Mouse (Mus musculus): Measurements from ENCODE around the gene Proca1.

The Proca1 gene

DNA sequence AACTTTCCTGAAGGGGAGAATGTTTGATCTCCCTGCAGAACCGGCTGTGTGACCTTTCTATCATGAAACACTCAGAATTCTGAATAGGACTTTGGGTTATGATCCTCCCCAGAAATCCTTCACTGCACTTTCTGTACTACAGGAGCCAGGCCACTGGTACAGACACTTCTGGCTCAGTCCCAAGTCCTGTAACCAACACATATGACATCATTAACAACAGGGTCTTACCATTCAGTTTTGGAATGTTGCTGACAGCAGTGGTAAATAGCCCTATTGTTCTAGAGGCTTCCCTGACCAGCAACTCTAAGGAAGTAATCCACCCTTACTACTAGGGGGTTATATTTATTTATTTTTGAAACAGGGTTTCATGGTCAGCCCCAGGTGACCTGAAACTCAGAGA is at the start of gene Proca1:
TSS of gene Proca1 (plus strand) at position 280 of the 400 bp plus-strand sequence.
- WGBS, result 64% methylated on average over 1 of the region's 1 CpGs

DNA sequence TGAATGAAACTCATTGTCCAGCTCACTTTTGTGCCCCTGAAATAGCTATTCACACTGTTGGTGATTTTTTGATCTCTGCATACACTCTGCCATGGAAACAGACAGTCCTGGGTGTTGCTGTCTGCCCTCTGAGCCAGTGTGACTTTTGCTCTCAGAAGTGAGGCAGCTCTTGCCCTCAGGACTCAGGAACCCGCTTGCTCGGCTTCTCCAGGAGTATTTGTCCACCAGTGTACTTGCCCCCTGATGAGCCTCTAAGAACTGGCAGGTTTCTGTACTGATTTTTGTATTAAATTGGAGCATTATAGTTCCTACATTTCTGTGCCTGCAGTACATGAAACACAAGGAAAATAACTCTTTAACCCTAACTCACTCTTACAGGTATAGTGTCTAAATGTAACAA is 49.7 kb upstream of the Proca1 start:
- WGBS, result 79% methylated on average over 2 of the region's 2 CpGs

- WGBS, result 80% methylated on average over 5 of the region's 5 CpGs
Observed at GRCm38 (mm10) chr11:78146168-78146567, 47.0 kb upstream of the Proca1 start.

- 80% methylated on average over 6 of the region's 6 CpGs for WGBS
Observed at GRCm38 (mm10) chr11:78146707-78147543, 46.3 kb upstream of the Proca1 start.

GRCm38 (mm10) chr11:78151161-78151560 is 42.0 kb upstream of the Proca1 start:
- whole genome bisulfite sequencing, result 34% methylated on average over 1 of the region's 1 CpGs

DNA sequence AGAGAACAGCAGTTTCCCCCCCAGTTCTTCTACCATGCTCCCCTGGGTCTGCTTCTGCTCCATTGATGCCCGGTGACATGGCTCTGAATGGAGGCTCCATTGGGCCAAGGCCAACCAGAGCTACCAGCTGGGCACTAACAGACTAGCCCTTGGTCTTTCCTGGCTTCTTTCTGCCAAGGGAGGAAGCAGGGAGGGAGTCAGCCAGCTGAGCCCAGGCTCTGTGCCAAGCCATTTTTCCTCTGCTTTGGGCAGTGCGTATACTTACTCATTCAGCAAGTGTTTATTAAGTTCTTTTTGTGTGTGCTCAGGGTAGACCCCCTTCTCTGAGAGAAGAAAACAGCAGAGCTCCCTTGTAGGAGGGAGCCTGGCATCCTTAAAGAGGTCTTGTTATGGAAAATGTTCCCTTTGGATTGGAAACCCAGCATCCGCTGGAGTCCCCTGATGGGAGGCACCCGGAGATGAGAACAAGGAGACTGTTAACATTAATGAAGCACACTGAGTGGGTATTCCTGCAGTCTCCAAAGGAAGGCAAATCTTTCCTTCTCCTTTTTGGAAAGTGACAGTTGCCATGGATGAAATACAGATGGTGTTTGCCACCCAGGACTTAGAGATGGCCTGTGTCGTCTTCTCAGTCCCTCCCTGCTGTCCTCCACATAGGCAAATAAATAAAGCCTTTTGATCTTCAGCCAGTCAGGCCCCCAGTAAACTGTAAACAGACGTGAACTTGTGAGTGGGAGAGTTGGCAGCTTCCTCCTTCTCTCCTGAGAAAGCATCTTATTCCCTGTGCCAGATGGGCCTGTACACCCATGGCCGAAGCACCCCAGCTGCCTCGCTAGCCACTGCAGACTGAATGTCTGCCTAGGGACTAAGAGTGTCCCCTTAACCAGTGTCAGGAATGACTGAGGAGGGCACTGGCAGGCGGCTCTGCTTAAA is 40.6 kb upstream of the Proca1 start:
- 24% methylated on average over 9 of the region's 9 CpGs for WGBS

DNA sequence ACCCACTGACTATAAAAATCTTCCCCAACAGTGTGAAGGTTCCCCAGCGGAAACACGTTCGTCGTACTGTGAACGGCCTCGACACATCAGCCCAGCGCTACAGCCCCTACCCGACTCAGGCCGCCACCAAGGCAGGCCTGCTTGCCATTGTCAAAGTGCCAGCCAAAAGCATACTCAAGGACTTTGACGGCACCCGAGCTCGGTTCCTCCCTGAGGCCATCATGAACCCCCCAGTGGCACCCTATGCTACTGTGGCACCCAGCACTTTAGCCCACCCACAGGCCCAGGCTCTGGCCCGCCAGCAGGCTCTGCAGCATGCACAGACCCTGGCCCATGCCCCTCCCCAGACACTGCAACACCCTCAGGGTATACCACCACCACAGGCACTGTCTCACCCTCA is 39.4 kb upstream of the Proca1 start:
- WGBS, result 57% methylated on average over 13 of the region's 13 CpGs

- 77% methylated on average over 5 of the region's 5 CpGs for WGBS
Observed at GRCm38 (mm10) chr11:78155674-78156073, 37.5 kb upstream of the Proca1 start.

GRCm38 (mm10) chr11:78156156-78156699 is 37.0 kb upstream of the Proca1 start:
- 73% methylated on average over 6 of the region's 6 CpGs for WGBS

GRCm38 (mm10) chr11:78159096-78159495 is 34.1 kb upstream of the Proca1 start:
- WGBS, result 11% methylated on average over 2 of the region's 2 CpGs

- 71% methylated on average over 7 of the region's 7 CpGs for WGBS
Observed at GRCm38 (mm10) chr11:78159557-78159956, 33.6 kb upstream of the Proca1 start.

DNA sequence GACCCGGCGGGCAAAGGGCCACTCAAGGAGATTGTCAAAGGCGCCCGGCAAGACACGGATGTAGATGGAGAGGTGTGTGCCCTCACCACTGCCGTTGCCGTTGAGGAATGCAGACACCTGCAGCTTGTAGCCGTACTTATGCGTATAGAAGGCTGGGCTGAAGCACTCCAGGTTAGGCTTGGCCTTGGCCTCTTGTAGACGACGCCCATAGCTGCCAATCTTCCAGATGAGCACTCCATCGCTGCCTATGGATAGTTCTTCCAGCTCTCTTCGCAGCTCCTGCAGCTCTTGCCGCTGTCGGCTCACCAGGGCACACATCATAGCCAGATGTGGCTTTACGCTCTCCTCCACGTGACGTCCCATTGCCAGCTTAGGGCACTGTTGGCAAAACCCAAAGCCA is 33.0 kb upstream of the Proca1 start:
- 85% methylated on average over 18 of the region's 18 CpGs for WGBS

DNA sequence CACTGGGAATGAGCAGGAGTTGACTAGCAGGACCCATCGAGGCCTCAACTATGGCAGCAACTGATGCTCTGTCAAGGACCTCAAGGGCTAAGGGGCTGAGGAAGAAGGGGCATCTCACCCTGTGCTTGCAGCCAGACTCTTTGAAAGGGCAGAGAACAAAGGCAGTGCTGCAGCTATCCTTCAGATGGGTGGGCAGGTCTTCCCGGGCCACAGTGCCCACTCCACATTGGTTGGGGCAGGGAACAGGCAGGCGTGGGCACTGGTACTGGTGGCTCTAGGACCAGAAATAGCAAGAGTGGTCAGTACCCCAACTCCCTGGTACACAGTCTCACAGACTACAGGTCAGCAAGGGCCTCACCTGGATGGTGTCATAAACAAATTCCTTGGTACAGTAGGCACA is 32.5 kb upstream of the Proca1 start:
- WGBS, result 80% methylated on average over 3 of the region's 3 CpGs

DNA sequence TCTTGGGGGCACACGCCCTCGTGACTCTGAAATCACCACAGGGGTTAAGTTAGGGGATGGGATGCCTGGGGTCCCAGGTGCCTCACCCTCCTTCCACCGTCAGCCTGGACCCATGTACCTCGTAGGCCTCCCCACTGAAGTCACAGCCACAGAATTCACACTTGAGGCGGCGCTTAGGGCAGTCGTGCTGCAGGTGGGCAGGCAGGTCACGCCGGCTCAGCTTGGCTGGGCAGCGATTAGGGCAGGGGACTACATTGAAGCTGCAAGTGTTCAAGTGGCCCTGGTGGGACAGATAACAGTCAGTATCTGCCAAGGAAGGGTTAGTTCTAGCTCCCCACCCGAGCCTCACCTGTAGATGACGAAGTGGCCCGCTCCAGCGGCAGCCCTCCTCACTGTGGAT is 32.0 kb upstream of the Proca1 start:
- WGBS, result 90% methylated on average over 14 of the region's 14 CpGs

GRCm38 (mm10) chr11:78161968-78162367 is 31.2 kb upstream of the Proca1 start:
- 37% methylated on average over 4 of the region's 4 CpGs for WGBS

- WGBS, result 49% methylated on average over 6 of the region's 6 CpGs
Observed at GRCm38 (mm10) chr11:78162504-78162903, 30.7 kb upstream of the Proca1 start.

DNA sequence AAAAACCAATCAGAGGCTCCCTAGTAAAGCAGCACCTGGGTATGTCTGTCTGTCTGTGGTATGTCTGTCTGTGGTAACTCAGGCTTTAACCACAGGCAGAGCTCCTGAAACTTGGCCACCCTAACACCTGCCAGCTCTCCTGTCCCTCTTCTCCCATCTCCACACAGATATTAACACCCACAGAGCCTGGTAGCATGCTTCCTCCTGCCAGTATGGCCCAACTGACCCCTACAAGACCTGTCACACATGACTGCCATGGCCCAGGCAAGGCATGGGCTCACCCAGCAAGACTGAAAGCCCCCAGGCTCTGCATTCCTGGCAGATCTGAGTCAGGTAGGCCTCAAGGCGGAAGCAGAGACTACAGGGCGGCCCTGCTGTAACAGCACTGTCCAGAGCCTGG is 30.1 kb upstream of the Proca1 start:
- 95% methylated on average over 2 of the region's 2 CpGs for WGBS

- 6% methylated on average over 22 of the region's 22 CpGs for WGBS
Observed at GRCm38 (mm10) chr11:78163681-78164603, 29.2 kb upstream of the Proca1 start.

- 1% methylated on average over 14 of the region's 14 CpGs for WGBS
Observed at GRCm38 (mm10) chr11:78164604-78164923, 28.6 kb upstream of the Proca1 start.

DNA sequence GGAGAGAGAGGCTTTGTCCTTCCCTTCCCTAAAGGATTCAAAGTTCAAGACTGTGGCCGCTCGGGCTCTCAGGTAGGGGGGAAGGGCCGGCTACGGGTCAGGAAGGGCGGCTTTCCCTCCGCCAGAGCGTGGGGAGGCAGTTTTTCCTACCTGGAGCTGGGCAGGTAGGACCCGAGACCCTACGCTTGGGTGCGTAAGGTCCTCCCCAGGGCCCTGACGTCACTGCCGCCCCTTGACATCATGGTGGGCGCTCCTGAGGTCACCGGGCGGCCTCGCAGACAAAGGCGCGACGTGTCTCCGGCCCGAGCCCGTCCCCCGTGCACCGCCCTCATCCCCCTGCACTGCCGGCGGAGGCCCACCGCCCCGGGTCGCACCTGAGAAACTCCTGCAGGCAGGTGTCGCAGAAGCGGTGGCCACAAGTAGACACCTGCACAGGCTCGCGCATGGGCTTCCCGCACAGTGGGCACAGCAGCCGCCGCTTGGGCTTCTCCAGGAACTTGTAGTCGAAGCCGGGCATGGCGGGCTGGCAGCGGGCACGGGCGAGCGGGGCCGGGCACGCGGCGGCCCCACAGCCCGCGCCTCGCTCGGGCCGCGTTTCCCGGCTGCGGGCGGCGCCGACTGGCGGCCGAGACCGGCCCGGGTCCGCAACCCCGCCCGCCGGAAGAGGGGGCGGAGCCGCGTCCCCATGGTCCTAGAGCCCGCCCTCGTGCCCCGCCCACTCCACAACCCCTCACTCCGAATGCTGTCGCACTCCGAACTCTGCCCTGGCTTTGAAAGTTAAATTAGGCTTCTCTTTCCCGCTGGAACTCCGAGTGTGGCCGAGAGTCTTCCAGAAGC is 28.1 kb upstream of the Proca1 start, which contains the start of gene Traf4:
TSS of gene Traf4 (minus strand) at position 666 of the 837 bp plus-strand sequence.
- under 1% methylated on average over 77 of the region's 78 CpGs for WGBS

All from cerebral cortex, adult 2 months (tissue).